Mouse (Mus musculus): ENCODE measurements around the gene Olfr1418. TPM values are rescaled to one million over a fixed set of nuclear protein-coding genes. Genes with fewer than 3 reads are reported as not detected.

Olfr1418 gene
- total and polyA plus RNA-seq, 3 experiments, result 0.11 TPM; not detected in 2

- Histone ChIP-seq H3K9me3 (replicated peaks) (no peaks in the 10 kb centered on the region), H3K36me3 (replicated peaks) (no peaks in the 10 kb centered on the region), H3K4me3 (ENCODE audit: low read depth, low read length) (no peak within 1 kb of the TSS), H3K4me1 (ENCODE audit: insufficient read depth, low read depth, low read length) (no peaks in the 10 kb centered on the region), H3K27me3 (ENCODE audit: insufficient read depth, low read length) (peaks cover 23% of the 10 kb centered on the region)
- no peak for TF ChIP-seq GATA2 (IDR thresholded peaks at IDR 0.05; ENCODE audit: borderline replicate concordance, low read depth, low read length)
- TF ChIP-seq POLR2AphosphoS5 (IDR thresholded peaks at IDR 0.05; ENCODE audit: insufficient replicate concordance, low read depth, low read length), result no peak
- no peak for TF ChIP-seq GATA1 (IDR thresholded peaks at IDR 0.05; ENCODE audit: borderline replicate concordance, low read length)
- TF ChIP-seq CTCF (IDR thresholded peaks at IDR 0.05; ENCODE audit: low read depth, low read length), result no peak
- no peak for TF ChIP-seq TAL1 (conservative IDR thresholded peaks at IDR 0.05; ENCODE audit: low read depth, low read length)
- DNase-seq (ENCODE audit: low spot score) (no peak), ATAC-seq (ENCODE audit: extremely low read depth, insufficient number of reproducible peaks, low FRiP score, poor library complexity, severe bottlenecking) (no peak)
These were observed 41.6 kb downstream of the Olfr1418 start, which contains the start of gene Stx3 for GRCm38 (mm10) chr19:11819143-11819700. Gene Stx3 (minus strand): TSS chr19:11819403.

- no peaks in the 10 kb centered on the region for H3K36me3 ChIP-seq (replicated peaks)
- no peaks in the 10 kb centered on the region for H3K9me3 ChIP-seq (replicated peaks)
- no peak overlapping the region for H3K4me3 ChIP-seq (ENCODE audit: low read depth, low read length)
- no peaks in the 10 kb centered on the region for H3K4me1 ChIP-seq (ENCODE audit: insufficient read depth, low read depth, low read length)
- ATAC-seq (ENCODE audit: extremely low read depth, insufficient number of reproducible peaks, low FRiP score, poor library complexity, severe bottlenecking) (no peak), DNase-seq (ENCODE audit: low spot score) (no peak)
- H3K27me3 ChIP-seq (ENCODE audit: insufficient read depth, low read length), result peaks cover 31% of the 10 kb centered on the region
- TF ChIP-seq GATA2 (IDR thresholded peaks at IDR 0.05; ENCODE audit: borderline replicate concordance, low read depth, low read length), result no peak
- no peak for TF ChIP-seq POLR2AphosphoS5 (IDR thresholded peaks at IDR 0.05; ENCODE audit: insufficient replicate concordance, low read depth, low read length)
- TF ChIP-seq TAL1 (conservative IDR thresholded peaks at IDR 0.05; ENCODE audit: low read depth, low read length), result no peak
These were observed 42.4 kb downstream of the Olfr1418 start for GRCm38 (mm10) chr19:11818199-11819142.

DNA sequence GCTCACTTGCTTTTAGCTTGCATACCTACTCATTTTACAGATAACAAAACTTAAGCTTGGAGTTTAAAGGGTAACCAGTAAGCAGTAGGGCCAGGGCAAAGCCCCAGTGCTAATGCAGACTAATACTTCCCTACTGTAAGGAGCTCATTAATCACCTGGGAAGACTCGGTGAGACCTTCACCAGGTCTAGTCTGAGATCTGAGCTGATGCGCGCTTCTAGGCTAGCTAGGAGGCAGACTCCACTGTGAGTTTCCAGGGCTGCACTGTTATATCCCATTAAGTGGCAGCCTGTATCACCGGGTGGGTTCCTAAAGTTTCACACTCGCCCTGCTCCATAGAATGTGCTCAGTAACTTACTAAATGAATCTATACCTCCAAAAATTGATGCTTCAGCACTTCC, 43.3 kb downstream of the Olfr1418 start:
- no peak for ATAC-seq (ENCODE audit: extremely low read depth, insufficient number of reproducible peaks, low FRiP score, poor library complexity, severe bottlenecking)
- TF ChIP-seq TAL1 (conservative IDR thresholded peaks at IDR 0.05; ENCODE audit: low read depth, low read length) (no peak), POLR2AphosphoS5 (IDR thresholded peaks at IDR 0.05; ENCODE audit: insufficient replicate concordance, low read depth, low read length) (no peak), CTCF (IDR thresholded peaks at IDR 0.05; ENCODE audit: low read depth, low read length) (no peak), GATA2 (IDR thresholded peaks at IDR 0.05; ENCODE audit: borderline replicate concordance, low read depth, low read length) (no peak), GATA1 (IDR thresholded peaks at IDR 0.05; ENCODE audit: borderline replicate concordance, low read length) (no peak)
- Histone ChIP-seq H3K4me3 (ENCODE audit: low read depth, low read length) (no peak overlapping the region), H3K36me3 (replicated peaks) (no peaks in the 10 kb centered on the region), H3K27me3 (ENCODE audit: insufficient read depth, low read length) (peaks cover 33% of the 10 kb centered on the region), H3K4me1 (ENCODE audit: insufficient read depth, low read depth, low read length) (no peaks in the 10 kb centered on the region), H3K9me3 (replicated peaks) (no peaks in the 10 kb centered on the region)
- no peak for DNase-seq (ENCODE audit: low spot score)

- H3K4me3 ChIP-seq (ENCODE audit: low read depth, low read length), result no peak overlapping the region
- H3K27me3 ChIP-seq (ENCODE audit: insufficient read depth, low read length), result peaks cover 33% of the 10 kb centered on the region
- DNase-seq (ENCODE audit: low spot score) (no peak), ATAC-seq (ENCODE audit: extremely low read depth, insufficient number of reproducible peaks, low FRiP score, poor library complexity, severe bottlenecking) (no peak)
- no peaks in the 10 kb centered on the region for H3K9me3 ChIP-seq (replicated peaks)
- no peaks in the 10 kb centered on the region for H3K36me3 ChIP-seq (replicated peaks)
- no peak for TF ChIP-seq POLR2AphosphoS5 (IDR thresholded peaks at IDR 0.05; ENCODE audit: insufficient replicate concordance, low read depth, low read length)
- no peak for TF ChIP-seq TAL1 (conservative IDR thresholded peaks at IDR 0.05; ENCODE audit: low read depth, low read length)
- no peak for TF ChIP-seq CTCF (IDR thresholded peaks at IDR 0.05; ENCODE audit: low read depth, low read length)
- no peak for TF ChIP-seq GATA2 (IDR thresholded peaks at IDR 0.05; ENCODE audit: borderline replicate concordance, low read depth, low read length)
- no peak for TF ChIP-seq GATA1 (IDR thresholded peaks at IDR 0.05; ENCODE audit: borderline replicate concordance, low read length)
- no peaks in the 10 kb centered on the region for H3K4me1 ChIP-seq (ENCODE audit: insufficient read depth, low read depth, low read length)
These were observed 44.2 kb downstream of the Olfr1418 start for GRCm38 (mm10) chr19:11816706-11817105.

DNA sequence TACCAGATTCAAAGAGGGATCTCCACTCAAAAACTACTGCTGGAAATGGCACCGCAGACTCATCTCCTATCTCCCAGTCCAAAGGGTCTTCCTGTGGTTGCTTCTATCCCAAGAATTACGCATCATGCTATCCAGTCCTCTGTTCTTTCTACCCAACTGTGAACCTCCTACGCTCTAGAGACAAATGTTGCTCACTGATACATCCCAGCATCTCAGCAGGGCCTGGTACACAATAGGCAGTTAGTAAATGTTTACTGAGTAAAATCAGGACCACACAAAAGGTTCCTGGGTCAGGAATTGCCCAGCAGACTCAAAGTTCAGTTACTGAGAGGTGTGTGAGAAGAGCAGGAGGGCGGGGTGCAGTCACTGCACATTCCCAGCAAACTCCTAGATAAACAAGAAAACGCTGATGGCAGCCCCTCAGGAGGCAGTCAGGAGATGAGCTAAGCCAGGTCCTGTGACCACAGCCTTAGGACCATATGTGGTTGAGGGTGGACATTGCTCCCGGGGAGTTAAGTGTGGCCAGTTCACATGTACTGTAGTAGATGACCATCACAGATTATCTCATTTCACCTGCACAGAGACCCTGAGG, 46.0 kb downstream of the Olfr1418 start:
- Histone ChIP-seq H3K9me3 (replicated peaks) (no peaks in the 10 kb centered on the region), H3K4me1 (ENCODE audit: insufficient read depth, low read depth, low read length) (no peaks in the 10 kb centered on the region), H3K36me3 (replicated peaks) (no peaks in the 10 kb centered on the region), H3K4me3 (ENCODE audit: low read depth, low read length) (no peak overlapping the region), H3K27me3 (ENCODE audit: insufficient read depth, low read length) (peaks cover 39% of the 10 kb centered on the region)
- no peak for TF ChIP-seq CTCF (IDR thresholded peaks at IDR 0.05; ENCODE audit: low read depth, low read length)
- TF ChIP-seq TAL1 (conservative IDR thresholded peaks at IDR 0.05; ENCODE audit: low read depth, low read length), result no peak
- TF ChIP-seq GATA2 (IDR thresholded peaks at IDR 0.05; ENCODE audit: borderline replicate concordance, low read depth, low read length), result no peak
- no peak for TF ChIP-seq GATA1 (IDR thresholded peaks at IDR 0.05; ENCODE audit: borderline replicate concordance, low read length)
- TF ChIP-seq POLR2AphosphoS5 (IDR thresholded peaks at IDR 0.05; ENCODE audit: insufficient replicate concordance, low read depth, low read length), result no peak
- DNase-seq (ENCODE audit: low spot score) (no peak), ATAC-seq (ENCODE audit: extremely low read depth, insufficient number of reproducible peaks, low FRiP score, poor library complexity, severe bottlenecking) (no peak)

DNA sequence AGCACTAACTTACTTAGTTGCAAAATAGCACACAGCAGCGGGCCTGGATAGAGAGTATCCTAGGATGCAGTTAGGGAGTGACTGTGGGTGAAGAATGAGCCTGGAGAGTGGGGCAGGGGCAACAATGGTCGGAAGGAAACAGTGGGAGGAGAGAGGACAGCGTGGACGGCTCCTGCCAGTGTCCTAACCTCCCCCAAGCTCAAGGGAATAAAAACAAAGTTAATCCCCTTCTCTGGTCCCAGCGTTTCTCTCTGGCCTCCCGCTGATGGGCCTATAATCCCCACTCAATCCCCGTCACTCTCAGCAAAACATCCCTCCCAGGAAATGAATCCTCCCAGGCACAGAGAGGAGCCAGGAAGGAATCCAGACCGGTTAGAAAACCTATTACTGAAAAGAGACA, 47.2 kb downstream of the Olfr1418 start:
- no peak for DNase-seq (ENCODE audit: low spot score)
- ATAC-seq (ENCODE audit: extremely low read depth, insufficient number of reproducible peaks, low FRiP score, poor library complexity, severe bottlenecking), result no peak
- Histone ChIP-seq H3K27me3 (ENCODE audit: insufficient read depth, low read length) (peaks cover 42% of the 10 kb centered on the region), H3K9me3 (replicated peaks) (no peaks in the 10 kb centered on the region), H3K4me1 (ENCODE audit: insufficient read depth, low read depth, low read length) (no peaks in the 10 kb centered on the region), H3K4me3 (ENCODE audit: low read depth, low read length) (no peak overlapping the region), H3K36me3 (replicated peaks) (no peaks in the 10 kb centered on the region)
- TF ChIP-seq TAL1 (conservative IDR thresholded peaks at IDR 0.05; ENCODE audit: low read depth, low read length) (no peak), GATA1 (IDR thresholded peaks at IDR 0.05; ENCODE audit: borderline replicate concordance, low read length) (no peak), GATA2 (IDR thresholded peaks at IDR 0.05; ENCODE audit: borderline replicate concordance, low read depth, low read length) (no peak), POLR2AphosphoS5 (IDR thresholded peaks at IDR 0.05; ENCODE audit: insufficient replicate concordance, low read depth, low read length) (no peak), CTCF (IDR thresholded peaks at IDR 0.05; ENCODE audit: low read depth, low read length) (no peak)

Data from G1E (cell line).